Mouse (Mus musculus) 3T3-L1 (cell line): ENCODE data around the gene Pdlim5.
"Not testable (repeated sequence)": the region's sequence is repeated elsewhere in the genome, so short reads cannot be mapped to it uniquely, and the experiment has no call there.

Source experiments
- DNase-seq: peaks from one replicate; pipeline ENCODE4 v3.0.0-alpha.2; 2015; ENCODE audit warnings: low read depth, low spot score

Gene Pdlim5

DNA sequence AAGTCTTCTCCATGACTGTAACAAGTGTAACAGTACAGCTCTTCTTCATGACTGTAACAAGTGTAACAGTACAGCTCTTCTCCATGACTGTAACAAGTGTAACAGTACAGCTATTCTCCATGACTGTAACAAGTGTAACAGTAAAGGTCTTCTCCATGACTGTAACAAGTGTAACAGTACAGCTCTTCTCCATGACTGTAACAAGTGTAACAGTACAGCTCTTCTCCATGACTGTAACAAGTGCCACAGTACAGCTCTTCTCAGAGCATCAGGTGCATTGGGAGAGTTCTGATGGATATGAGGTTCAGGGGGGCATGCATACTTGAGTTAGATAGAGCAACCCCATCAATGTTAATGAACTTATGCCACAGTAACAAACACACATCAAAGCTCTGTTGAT lies 203.9 kb downstream of the Pdlim5 start:
- not testable (repeated sequence) for DNase-seq
